Mouse (Mus musculus): ENCODE results near the gene Wsb1. TPM values are rescaled to one million over a fixed set of nuclear protein-coding genes. Genes with fewer than 3 reads are reported as not detected.
A peak's percentile ranks its signal among the peaks of the same experiment; 100 is the strongest.
"Not testable (repeated sequence)": the region's sequence is repeated elsewhere in the genome, so short reads cannot be mapped to it uniquely, and the experiment has no call there.

The Wsb1 gene
- polyA plus RNA-seq (2015; fragmentation: Nextera tagmentation; extraction: Ambion mirVana) = 571 and 597 TPM in 2 replicates

DNA sequence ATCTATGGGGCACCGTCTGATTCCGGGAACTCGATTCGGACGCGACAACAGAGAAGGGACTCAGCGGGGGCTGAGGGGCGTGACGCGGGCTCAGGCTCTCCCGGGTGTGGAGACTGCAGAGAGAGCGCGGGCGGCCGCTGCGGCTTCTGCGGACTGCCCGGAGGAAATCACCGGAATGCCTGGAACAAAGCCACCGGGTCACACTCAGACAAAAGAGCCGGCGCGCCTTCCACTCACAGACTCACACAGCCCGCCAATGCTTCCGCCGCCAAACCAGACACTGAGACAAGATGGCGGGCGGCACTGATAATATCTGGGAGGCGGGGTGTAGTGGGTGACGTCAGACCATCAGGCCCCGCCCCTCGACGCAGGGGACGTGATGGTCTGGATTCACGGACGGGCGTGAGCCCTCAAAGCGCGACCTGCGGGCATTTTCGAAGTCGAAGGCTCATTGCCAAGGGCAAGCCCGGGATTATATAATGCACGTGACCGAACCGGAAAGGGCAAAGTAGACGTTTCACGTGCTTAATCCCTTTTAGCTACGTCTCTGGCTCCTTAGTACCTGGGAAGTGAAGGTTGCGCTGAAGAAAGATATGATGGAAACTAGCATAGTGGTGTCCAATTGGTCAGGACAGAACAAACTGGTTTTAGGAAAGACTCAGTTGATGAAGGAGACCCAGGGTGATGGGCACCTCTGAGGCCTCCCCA lies at the start of gene Wsb1:
Wsb1 (minus strand) TSS at position 281 of the 708 bp plus-strand sequence.
- Histone ChIP-seq H3K9ac (peak within 1 kb of the TSS; percentile 96), H3K4me3 (peak within 1 kb of the TSS; percentile 90), H3K4me1 (replicated peaks) (peaks cover 38% of the 10 kb centered on the region), H3K9me3 (no peaks in the 10 kb centered on the region), H3K4me2 (peak within 1 kb of the TSS; percentile 86), H3K27me3 (0 out of 2 replicates have a peak, but pooled peaks cover 7% of the 10 kb centered on the region), H3K36me3 (peaks cover 11% of the 10 kb centered on the region), H3K27ac (peak within 1 kb of the TSS; percentile 99)
- peak; percentile 96 for ATAC-seq (ENCODE audit: low FRiP score)
- 2% methylated on average over 50 of the region's 50 CpGs for WGBS

DNA sequence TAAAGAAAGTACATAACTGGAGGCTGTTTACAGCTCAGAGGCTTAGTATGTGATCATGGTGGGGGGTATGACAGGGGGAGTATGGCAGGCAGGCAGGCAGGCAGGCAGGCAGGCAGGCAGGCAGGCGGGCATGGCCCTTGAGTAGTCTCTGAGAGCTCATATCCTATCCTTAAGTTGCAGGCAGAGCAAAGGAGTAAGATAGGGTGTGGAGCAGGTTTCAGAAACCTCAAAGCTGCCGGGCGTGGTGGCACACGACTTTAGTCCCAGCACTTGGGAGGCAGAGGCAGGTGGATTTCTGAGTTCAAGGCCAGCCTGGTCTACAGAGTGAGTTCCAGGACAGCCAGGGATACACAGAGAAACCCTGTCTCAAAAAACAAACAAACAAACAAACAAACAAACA lies 49.8 kb upstream of the Wsb1 start:
- not testable (repeated sequence) for H3K9ac ChIP-seq; H3K9me3 ChIP-seq; H3K4me3 ChIP-seq; ATAC-seq (ENCODE audit: low FRiP score); H3K27ac ChIP-seq; H3K27me3 ChIP-seq; H3K4me2 ChIP-seq; H3K36me3 ChIP-seq
- 93% methylated on average over 4 of the region's 4 CpGs for WGBS
- H3K4me1 ChIP-seq (replicated peaks) = peaks cover 25% of the 10 kb centered on the region

DNA sequence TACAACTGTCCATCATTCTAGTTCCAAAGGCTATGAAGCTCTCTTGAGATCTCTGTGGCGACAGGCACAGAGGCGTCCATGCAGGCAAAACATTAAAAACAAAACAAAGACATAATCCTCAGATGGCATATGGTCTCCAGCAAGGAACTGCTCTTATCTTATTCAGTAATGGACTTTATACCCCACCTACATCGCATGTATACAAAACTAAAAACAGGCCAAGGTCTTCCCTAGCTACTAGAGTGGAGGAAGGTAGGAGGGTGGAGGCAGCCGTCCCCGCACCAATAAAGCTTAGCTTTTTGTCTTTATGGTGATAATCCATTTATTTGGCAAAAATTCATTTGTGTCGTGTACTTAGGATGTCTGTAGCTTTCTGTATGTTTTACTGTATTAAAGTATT lies 48.6 kb upstream of the Wsb1 start:
- ATAC-seq (ENCODE audit: low FRiP score) = no peak
- no peak overlapping the region for H3K27ac ChIP-seq
- H3K4me2 ChIP-seq = no peak overlapping the region
- no peak overlapping the region for H3K4me3 ChIP-seq
- 93% methylated on average over 6 of the region's 6 CpGs for WGBS
- no peak overlapping the region for H3K9ac ChIP-seq
- H3K27me3 ChIP-seq = no peaks in the 10 kb centered on the region
- H3K36me3 ChIP-seq = no peaks in the 10 kb centered on the region
- peaks cover 22% of the 10 kb centered on the region for H3K4me1 ChIP-seq (replicated peaks)
- no peaks in the 10 kb centered on the region for H3K9me3 ChIP-seq

DNA sequence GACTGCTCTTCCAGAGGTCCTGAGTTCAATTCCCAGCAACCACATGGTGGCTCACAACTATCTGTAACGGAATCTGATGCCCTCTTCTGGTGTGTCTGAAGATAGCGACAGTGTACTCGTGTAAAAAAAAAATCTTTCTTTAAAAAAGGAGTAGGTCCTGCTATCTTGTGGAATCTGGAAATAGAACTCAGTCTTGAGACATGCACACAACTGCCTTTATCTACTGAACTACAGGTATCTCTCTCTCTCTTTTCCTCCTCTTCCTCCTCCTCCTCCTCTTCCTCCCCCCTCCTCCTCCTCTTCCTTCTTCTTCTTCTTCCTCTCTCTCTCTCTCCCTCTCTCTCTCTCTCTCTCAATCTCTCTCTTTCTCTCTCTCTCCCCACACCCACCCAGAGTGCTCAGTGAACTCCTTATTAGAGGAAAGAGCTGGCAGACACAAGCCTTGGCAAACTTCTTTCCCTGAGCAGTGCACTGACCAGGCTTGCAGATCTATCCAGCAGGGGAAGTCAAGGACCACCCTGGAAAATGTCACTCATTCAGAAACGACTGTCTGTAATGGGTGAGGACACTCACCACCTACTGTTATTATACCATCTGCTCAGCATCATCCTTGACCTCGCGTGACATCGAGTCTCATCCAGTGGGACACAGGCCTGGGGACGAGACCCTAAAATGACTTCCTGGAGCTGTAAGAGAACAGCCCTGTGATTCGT lies 45.4 kb upstream of the Wsb1 start:
- Histone ChIP-seq H3K4me2 (no peak overlapping the region), H3K4me1 (replicated peaks) (no peaks in the 10 kb centered on the region), H3K4me3 (no peak overlapping the region), H3K9me3 (no peaks in the 10 kb centered on the region), H3K36me3 (no peaks in the 10 kb centered on the region), H3K9ac (no peak overlapping the region), H3K27me3 (no peaks in the 10 kb centered on the region), H3K27ac (no peak overlapping the region)
- no peak for ATAC-seq (ENCODE audit: low FRiP score)
- WGBS = 82% methylated on average over 9 of the region's 9 CpGs

DNA sequence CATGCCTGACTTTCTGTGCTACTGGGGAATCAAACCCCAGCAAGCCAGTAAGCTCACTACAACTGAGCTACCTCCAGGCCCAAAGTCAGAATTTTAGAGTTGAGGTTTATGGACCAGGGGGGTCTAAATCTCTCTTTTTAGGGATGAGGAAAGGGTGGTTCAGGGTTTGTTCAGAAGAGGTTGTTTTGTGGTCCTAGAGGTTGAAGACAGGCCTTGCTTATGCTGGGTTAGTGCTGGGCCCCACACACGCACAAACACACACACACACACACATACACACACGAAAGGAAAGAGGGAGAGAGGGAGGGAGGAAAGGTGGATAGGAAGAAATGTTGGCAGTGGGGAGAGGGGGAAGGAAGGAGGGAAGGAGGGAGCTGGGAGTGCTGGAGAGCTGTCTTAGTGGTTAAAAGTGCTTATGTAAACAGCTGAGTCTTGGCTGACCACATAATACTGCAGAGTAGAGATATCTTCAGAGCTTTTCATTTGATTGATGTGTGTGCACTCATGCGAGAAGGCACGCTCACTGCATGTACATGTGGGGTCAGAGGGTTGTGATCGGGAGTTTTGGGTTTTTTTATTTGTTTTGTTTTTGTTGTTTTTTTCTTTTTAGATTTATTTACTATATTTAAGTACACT lies 42.5 kb upstream of the Wsb1 start, which contains the start of gene Gm9964:
Gm9964 (minus strand) TSS at position 51 of the 636 bp plus-strand sequence.
- Histone ChIP-seq H3K4me1 (replicated peaks) (no peaks in the 10 kb centered on the region), H3K27me3 (no peaks in the 10 kb centered on the region), H3K36me3 (no peaks in the 10 kb centered on the region), H3K4me3 (no peak within 1 kb of the TSS), H3K9me3 (no peaks in the 10 kb centered on the region), H3K9ac (no peak within 1 kb of the TSS), H3K27ac (no peak within 1 kb of the TSS), H3K4me2 (no peak within 1 kb of the TSS)
- 81% methylated on average over 5 of the region's 5 CpGs for WGBS
- ATAC-seq (ENCODE audit: low FRiP score) = no peak

DNA sequence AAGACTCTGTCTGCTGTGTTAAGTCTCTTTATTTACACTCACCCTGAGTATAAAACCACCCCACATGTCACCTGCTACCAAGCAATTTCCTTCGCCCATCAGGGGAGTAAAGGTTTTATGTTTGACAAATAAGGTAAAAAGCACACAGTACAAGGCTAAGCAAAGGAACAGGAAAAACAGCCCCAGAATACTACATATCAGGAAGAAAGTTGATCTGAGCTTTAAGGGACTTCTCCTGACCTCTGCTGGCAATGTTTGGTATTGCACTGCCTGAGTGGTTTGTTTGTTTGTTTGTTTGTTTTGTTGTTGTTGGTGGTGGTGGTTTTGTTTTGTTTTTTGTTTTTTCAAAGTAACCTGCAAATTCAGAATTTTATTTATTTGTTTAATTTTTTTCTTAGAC lies 41.7 kb upstream of the Wsb1 start:
- WGBS = 31% methylated on average over 1 of the region's 1 CpGs
- no peak overlapping the region for H3K9ac ChIP-seq
- H3K36me3 ChIP-seq = no peaks in the 10 kb centered on the region
- ATAC-seq (ENCODE audit: low FRiP score) = no peak
- H3K9me3 ChIP-seq = no peaks in the 10 kb centered on the region
- no peak overlapping the region for H3K4me3 ChIP-seq
- H3K4me1 ChIP-seq (replicated peaks) = no peaks in the 10 kb centered on the region
- H3K27me3 ChIP-seq = no peaks in the 10 kb centered on the region
- H3K4me2 ChIP-seq = no peak overlapping the region
- no peak overlapping the region for H3K27ac ChIP-seq

DNA sequence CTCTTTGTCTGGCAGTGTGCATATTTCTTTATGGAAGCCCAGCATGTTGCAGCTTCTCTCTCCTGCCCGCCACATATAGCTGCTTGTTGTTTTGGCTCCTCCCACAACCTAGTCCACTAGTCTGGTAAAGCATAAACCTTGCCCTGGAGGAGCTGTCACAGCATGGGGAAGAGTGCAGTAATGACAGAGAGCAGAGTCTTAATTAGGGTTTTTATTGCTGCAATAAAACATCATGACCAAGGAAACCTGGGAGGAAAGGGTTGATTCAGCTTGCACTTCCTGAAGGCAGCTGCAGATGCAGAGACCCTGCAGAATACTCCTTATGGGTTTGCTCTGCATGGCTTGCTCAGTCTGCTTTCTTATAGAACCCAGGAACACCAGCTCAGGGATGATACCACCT lies 39.5 kb upstream of the Wsb1 start:
- no peak for ATAC-seq (ENCODE audit: low FRiP score)
- WGBS = 43% methylated on average over 1 of the region's 1 CpGs
- Histone ChIP-seq H3K9me3 (no peaks in the 10 kb centered on the region), H3K27ac (peak overlapping the region; percentile 26; the same call in 1 of the 2 replicates), H3K4me2 (no peak overlapping the region), H3K9ac (no peak overlapping the region), H3K4me3 (no peak overlapping the region), H3K36me3 (no peaks in the 10 kb centered on the region), H3K27me3 (no peaks in the 10 kb centered on the region), H3K4me1 (replicated peaks) (no peaks in the 10 kb centered on the region)

DNA sequence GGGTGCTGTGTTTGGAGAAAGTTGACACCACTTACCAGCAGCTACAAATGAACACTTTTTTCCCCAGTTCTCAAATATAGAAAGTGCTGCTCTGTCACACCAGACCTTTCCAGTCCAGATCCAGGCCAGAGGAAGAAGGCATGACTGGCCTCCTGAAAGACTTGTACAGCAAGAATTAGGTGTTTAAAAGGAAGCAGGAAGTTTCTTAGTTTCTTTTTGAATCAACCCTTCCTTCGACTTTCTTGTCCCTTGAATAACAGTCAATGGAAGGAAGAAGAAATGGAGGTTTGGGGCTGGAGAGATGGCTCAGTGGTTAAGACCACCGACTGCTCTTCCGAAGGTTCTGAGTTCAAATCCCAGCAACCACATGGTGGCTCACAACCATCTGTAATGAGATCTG lies 38.6 kb upstream of the Wsb1 start:
- no peak overlapping the region for H3K4me3 ChIP-seq
- no peaks in the 10 kb centered on the region for H3K9me3 ChIP-seq
- no peak for ATAC-seq (ENCODE audit: low FRiP score)
- 97% methylated on average over 3 of the region's 3 CpGs for WGBS
- H3K27ac ChIP-seq = no peak overlapping the region
- no peaks in the 10 kb centered on the region for H3K36me3 ChIP-seq
- H3K4me2 ChIP-seq = no peak overlapping the region
- no peaks in the 10 kb centered on the region for H3K27me3 ChIP-seq
- H3K9ac ChIP-seq = no peak overlapping the region
- H3K4me1 ChIP-seq (replicated peaks) = no peaks in the 10 kb centered on the region

DNA sequence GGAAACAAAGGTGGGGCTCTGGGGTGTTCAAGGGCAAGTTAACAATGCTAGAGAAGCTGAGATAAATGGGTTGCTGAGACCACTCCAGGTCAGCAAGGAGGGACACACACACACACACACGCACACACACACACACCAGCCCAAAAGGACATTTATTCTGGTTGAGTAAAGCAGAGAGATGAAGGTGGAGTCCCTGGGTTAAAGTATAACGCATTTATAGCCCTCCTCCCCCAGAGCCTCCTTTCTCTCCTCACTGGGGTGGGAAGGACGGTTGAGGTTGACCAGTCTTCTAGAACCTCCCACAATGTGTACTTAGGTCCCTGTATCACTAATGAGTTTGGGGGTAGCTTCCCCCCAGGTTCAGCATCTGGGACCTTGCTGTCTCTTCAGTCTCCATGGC lies 37.7 kb upstream of the Wsb1 start:
- H3K4me3 ChIP-seq = no peak overlapping the region
- 71% methylated on average over 3 of the region's 3 CpGs for WGBS
- H3K9ac ChIP-seq = no peak overlapping the region
- no peaks in the 10 kb centered on the region for H3K27me3 ChIP-seq
- no peak for ATAC-seq (ENCODE audit: low FRiP score)
- H3K4me2 ChIP-seq = no peak overlapping the region
- H3K36me3 ChIP-seq = no peaks in the 10 kb centered on the region
- no peak overlapping the region for H3K27ac ChIP-seq
- no peaks in the 10 kb centered on the region for H3K4me1 ChIP-seq (replicated peaks)
- no peaks in the 10 kb centered on the region for H3K9me3 ChIP-seq

DNA sequence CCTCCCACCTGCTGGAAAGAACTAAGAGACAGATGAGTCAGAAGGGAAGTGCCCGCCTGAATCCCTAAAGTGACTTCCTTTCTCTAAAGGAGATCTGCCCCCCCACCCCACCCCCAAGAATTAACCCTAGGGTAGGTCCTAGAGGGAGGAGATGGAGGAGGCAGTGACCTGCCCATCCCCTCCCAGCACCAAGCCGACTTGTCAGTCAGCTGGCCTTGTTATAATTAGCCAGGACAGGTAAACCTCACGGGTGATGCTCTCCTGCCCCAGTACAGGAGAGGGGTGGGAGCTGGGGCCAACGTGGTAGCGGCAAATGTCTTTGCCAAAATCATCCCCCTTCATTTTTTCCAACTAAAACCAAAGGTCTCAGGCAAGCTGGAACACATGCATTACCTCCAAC lies 37.2 kb upstream of the Wsb1 start:
- Histone ChIP-seq H3K9me3 (no peaks in the 10 kb centered on the region), H3K4me2 (no peak overlapping the region), H3K27ac (no peak overlapping the region), H3K9ac (no peak overlapping the region), H3K4me1 (replicated peaks) (no peaks in the 10 kb centered on the region), H3K27me3 (no peaks in the 10 kb centered on the region), H3K36me3 (no peaks in the 10 kb centered on the region), H3K4me3 (no peak overlapping the region)
- 67% methylated on average over 5 of the region's 5 CpGs for WGBS
- no peak for ATAC-seq (ENCODE audit: low FRiP score)

DNA sequence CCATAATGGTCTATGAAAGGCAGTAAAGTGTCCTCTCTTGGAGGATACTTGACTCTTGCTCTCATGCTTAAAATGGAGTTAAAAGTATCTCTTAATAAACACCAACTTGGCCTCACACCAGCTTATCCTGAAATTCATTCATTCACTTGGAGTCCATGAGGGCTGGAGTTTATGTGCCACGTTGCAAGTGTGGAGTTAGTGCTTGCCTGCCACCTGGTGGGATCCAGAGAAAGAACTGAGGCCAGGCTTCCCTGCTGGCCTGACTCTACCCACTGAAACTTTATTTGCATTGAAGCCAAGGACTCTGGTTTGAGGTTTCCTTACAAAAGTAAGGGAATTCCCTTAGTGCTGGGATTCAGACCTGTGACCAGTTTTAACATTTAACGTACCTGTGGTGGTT lies 36.0 kb upstream of the Wsb1 start:
- Histone ChIP-seq H3K27ac (no peak overlapping the region), H3K36me3 (no peaks in the 10 kb centered on the region), H3K4me3 (no peak overlapping the region), H3K4me1 (replicated peaks) (no peaks in the 10 kb centered on the region), H3K4me2 (no peak overlapping the region), H3K27me3 (no peaks in the 10 kb centered on the region), H3K9me3 (no peaks in the 10 kb centered on the region), H3K9ac (no peak overlapping the region)
- 53% methylated on average over 2 of the region's 2 CpGs for WGBS
- ATAC-seq (ENCODE audit: low FRiP score) = no peak

DNA sequence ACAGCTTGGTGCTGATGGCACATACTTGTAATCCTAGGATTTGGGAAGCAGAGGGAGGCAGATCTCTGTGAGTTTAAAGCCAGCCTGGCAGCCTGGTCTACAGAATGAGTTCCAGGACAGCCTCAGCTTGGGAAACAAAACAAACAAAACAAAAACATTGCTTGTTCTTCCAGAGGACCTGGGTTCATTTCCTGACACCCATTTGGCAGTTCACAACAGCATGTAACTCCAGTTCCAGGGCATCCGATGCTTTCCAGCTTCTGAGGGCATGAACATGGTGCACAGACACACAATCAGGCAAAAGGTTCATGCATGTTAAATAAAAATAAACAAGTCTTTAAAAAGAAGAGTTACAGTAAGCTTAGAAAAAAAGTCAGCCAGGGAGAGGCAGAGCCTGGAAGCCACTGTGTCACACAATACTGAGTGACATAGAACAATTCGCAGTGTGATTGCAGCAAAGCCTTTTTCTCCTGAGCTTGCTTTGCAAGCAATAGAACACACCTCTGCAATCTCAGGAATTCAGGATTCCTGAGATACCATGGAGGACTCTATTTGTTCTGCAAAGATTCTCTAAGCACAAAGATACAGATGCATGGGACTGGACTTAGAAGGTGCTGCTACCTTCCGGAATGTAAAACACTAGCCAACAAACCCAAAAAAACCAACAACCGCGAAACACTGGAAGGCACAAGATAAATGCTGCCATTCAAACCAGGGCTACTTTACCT lies 34.6 kb upstream of the Wsb1 start:
- no peaks in the 10 kb centered on the region for H3K27me3 ChIP-seq
- WGBS = 92% methylated on average over 5 of the region's 5 CpGs
- H3K36me3 ChIP-seq = no peaks in the 10 kb centered on the region
- no peak for ATAC-seq (ENCODE audit: low FRiP score)
- no peak overlapping the region for H3K4me2 ChIP-seq
- no peak overlapping the region for H3K9ac ChIP-seq
- no peaks in the 10 kb centered on the region for H3K4me1 ChIP-seq (replicated peaks)
- H3K4me3 ChIP-seq = no peak overlapping the region
- no peak overlapping the region for H3K27ac ChIP-seq
- H3K9me3 ChIP-seq = no peaks in the 10 kb centered on the region
